Mouse (Mus musculus) cortical plate, adult 2 months (tissue): ENCODE data around the gene Kif14.

Experiments used
- CTCF ChIP-seq: fragments of 200-500 bp; IDR thresholded peaks from 2 replicates; pipeline ENCODE4 v1.5.1; 2011; ENCODE audit warnings: mild to moderate bottlenecking, control low read depth, low read length; ENCODE audit not compliant: insufficient read depth; ENCODE audit errors: extremely low read depth
- POLR2A ChIP-seq: fragments of 200-500 bp; IDR thresholded peaks from 2 replicates; pipeline ENCODE4 v1.6.1; 2011; ENCODE audit warnings: mild to moderate bottlenecking, low read length, control low read depth; ENCODE audit not compliant: insufficient read depth; ENCODE audit errors: extremely low read depth

DNA sequence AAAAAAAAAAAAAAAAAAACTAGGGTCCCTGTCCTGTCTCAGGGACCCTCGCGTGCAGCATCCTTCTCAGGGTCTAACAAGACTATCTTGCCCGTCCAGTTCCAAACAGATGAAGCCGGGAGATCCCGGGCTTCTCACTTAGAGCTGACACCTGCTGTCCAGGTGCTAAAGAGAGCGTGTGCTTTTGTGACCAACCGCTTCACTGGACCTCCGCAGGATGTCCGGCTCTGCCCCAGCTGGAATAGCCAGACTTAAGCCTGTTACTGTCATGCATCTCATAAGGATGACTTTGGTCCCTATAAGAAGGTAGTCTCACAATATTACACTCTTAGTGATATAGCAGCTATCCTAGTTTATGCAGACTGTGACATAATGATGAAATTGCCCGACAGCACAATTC is 105.4 kb downstream of the Kif14 start:
- TF ChIP-seq POLR2A (no peak), CTCF (no peak)
